In the genomic region with DNA sequence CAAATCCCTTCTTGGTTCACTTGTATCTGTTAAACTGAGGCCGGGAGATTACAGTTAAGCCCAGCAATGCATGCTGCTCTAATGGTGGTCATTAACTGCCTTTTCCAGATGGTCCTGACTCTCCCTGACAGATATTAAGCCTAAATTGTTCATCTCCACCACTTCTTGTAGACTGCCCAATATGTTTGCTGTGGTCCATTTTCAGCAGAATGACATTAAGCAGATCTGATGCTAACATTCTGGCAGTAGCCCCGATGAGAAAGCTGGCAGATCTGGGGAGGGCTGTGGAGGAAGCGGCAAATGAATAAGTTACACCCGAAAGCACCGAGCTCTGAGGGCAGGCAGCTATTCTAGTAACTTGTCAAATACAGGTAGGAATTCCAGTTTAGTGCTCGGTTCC, we compare ENCODE assay signal across 21 mouse cellular contexts.
DNase-seq lines count a peak whose midpoint lies in the region; ATAC-seq and TF ChIP-seq lines count a peak whose summit lies in the region.
"Had no signal": no experiment of that assay in that cellular context is flagged by ENCODE, and none has a peak within 500 bp of the region (broad histone marks: within the 10 kb centered on the region; RNA-seq: fewer than 3 reads in every experiment).

No protein-coding gene starts in this region.

- H3K4me3 ChIP-seq in hindbrain, embryonic 16.5 days (ENCODE audit: low read length): no peak overlapping the region
- no peak overlapping the region for H3K4me3 ChIP-seq in hindbrain, embryonic 12.5 days
- H3K4me3 ChIP-seq: embryonic facial prominence, embryonic 15.5 days; heart, adult 2 months; kidney, embryonic 15.5 days; liver, embryonic 13.5 days; neural tube, embryonic 15.5 days had no signal

- H3K9me3 ChIP-seq in hindbrain, embryonic 16.5 days (ENCODE audit: control insufficient read depth, low read length): no peaks in the 10 kb centered on the region
- H3K9me3 ChIP-seq in hindbrain, embryonic 12.5 days (replicated peaks): no peaks in the 10 kb centered on the region
- H3K9me3 ChIP-seq: embryonic facial prominence, embryonic 15.5 days; kidney, embryonic 15.5 days; liver, embryonic 13.5 days; neural tube, embryonic 15.5 days had no signal

- H3K27ac ChIP-seq in hindbrain, embryonic 16.5 days (ENCODE audit: low read depth, low read length): no peak overlapping the region
- H3K27ac ChIP-seq in hindbrain, embryonic 12.5 days: no peak overlapping the region
- H3K27ac ChIP-seq: embryonic facial prominence, embryonic 15.5 days; heart, adult 2 months; kidney, embryonic 15.5 days; liver, embryonic 13.5 days; neural tube, embryonic 15.5 days had no signal

- no peak overlapping the region for H3K9ac ChIP-seq in hindbrain, embryonic 16.5 days (ENCODE audit: low read depth, low read length)
- H3K9ac ChIP-seq in hindbrain, embryonic 12.5 days: no peak overlapping the region
- H3K9ac ChIP-seq: embryonic facial prominence, embryonic 15.5 days; kidney, embryonic 15.5 days; liver, embryonic 13.5 days; neural tube, embryonic 15.5 days had no signal

- H3K36me3 ChIP-seq in hindbrain, embryonic 16.5 days (ENCODE audit: control insufficient read depth, insufficient read depth, low read length): no peaks in the 10 kb centered on the region
- no peaks in the 10 kb centered on the region for H3K36me3 ChIP-seq in hindbrain, embryonic 12.5 days
- H3K36me3 ChIP-seq: embryonic facial prominence, embryonic 15.5 days; kidney, embryonic 15.5 days; liver, embryonic 13.5 days; neural tube, embryonic 15.5 days had no signal

- peak; percentile 44; the same call in 1 of the 2 replicates for ATAC-seq in frontal cortex, adult (ENCODE audit: low TSS enrichment)
- ATAC-seq in hindbrain, embryonic 16.5 days: peak; percentile 76; the same call in 1 of the 2 replicates
- no peak for ATAC-seq in hindbrain, embryonic 12.5 days (ENCODE audit: low FRiP score)
- ATAC-seq: activated CD4-positive, CD25-positive, alpha-beta regulatory T cell, adult 4 months; intestine, postnatal 0 days had no signal

- no peak for TF ChIP-seq CTCF in brain, embryonic 14.5 days (IDR thresholded peaks at IDR 0.05; ENCODE audit: borderline replicate concordance, extremely low read depth, insufficient read depth, insufficient read length)

- H3K27me3 ChIP-seq in hindbrain, embryonic 16.5 days (replicated peaks; ENCODE audit: control insufficient read depth, insufficient read depth, low read length): no peaks in the 10 kb centered on the region
- no peaks in the 10 kb centered on the region for H3K27me3 ChIP-seq in hindbrain, embryonic 12.5 days
- H3K27me3 ChIP-seq: embryonic facial prominence, embryonic 15.5 days; kidney, embryonic 15.5 days; liver, embryonic 13.5 days; neural tube, embryonic 15.5 days had no signal

- no peaks in the 10 kb centered on the region for H3K4me1 ChIP-seq in hindbrain, embryonic 16.5 days (ENCODE audit: control insufficient read depth, insufficient read depth, low read depth, low read length)
- H3K4me1 ChIP-seq in hindbrain, embryonic 12.5 days: no peaks in the 10 kb centered on the region
- H3K4me1 ChIP-seq: embryonic facial prominence, embryonic 15.5 days; kidney, embryonic 15.5 days; liver, embryonic 13.5 days; neural tube, embryonic 15.5 days had no signal

- WGBS in hindbrain, embryonic 16.5 days: 63% methylated on average over 6 of the region's 6 CpGs
- WGBS in hindbrain, embryonic 12.5 days: 71% methylated on average over 6 of the region's 6 CpGs

- H3K4me2 ChIP-seq in hindbrain, embryonic 16.5 days (ENCODE audit: low read length): no peak overlapping the region
- H3K4me2 ChIP-seq in hindbrain, embryonic 12.5 days (replicated peaks): no peak overlapping the region
- H3K4me2 ChIP-seq: embryonic facial prominence, embryonic 15.5 days; kidney, embryonic 15.5 days; liver, embryonic 13.5 days; neural tube, embryonic 15.5 days had no signal

- peak; percentile 53 to 58 for DNase-seq in cerebellum, postnatal 10 days
- DNase-seq in cerebellum, postnatal 4 days (ENCODE audit: low spot score in 2 of 2): no peak
- no peak for DNase-seq in frontal cortex, postnatal 36 days (ENCODE audit: low spot score in 2 of 2)
- peak; percentile 60 for DNase-seq in brain, embryonic 14.5 days (ENCODE audit: low read depth)
- DNase-seq: adrenal gland, adult 8-10 months; cerebellum, adult 18-20 months; gastrocnemius, postnatal 25 days; heart, adult 2 months; kidney, postnatal 4 days; liver, embryonic 13.5 days; lung, adult 2 months; thymus, adult 18-20 months; thymus, postnatal 36 days had no signal

- no peak for TF ChIP-seq POLR2A in brain, embryonic 14.5 days (IDR thresholded peaks at IDR 0.05; ENCODE audit: borderline replicate concordance, extremely low read depth, insufficient read depth, insufficient read length, poor library complexity, severe bottlenecking)

Comparison
In these comparisons a context has a peak if more than half of its experiments do, and no peak if none do; other contexts are left out.
1. DNase-seq: peak in cerebellum, postnatal 10 days (2 of 2) and brain, embryonic 14.5 days (single experiment); none in cerebellum, postnatal 4 days (0 of 2) and frontal cortex, postnatal 36 days (0 of 2).